Mouse (Mus musculus): Measurements from ENCODE around the gene Lrrc3. TPM values are rescaled to one million over a fixed set of nuclear protein-coding genes. Genes with fewer than 3 reads are reported as not detected.
"Not testable (repeated sequence)": the region's sequence is repeated elsewhere in the genome, so short reads cannot be mapped to it uniquely, and the experiment has no call there.

Gene Lrrc3
- 25.4 and 28.7 TPM in 2 replicates for polyA plus RNA-seq (2015; fragmentation: Nextera tagmentation; extraction: Ambion mirVana)

GRCm38 (mm10) chr10:77902211-77902893, at the start of gene Lrrc3:
Gene Lrrc3, minus strand, starts transcription at chr10:77902536.
- peaks cover 6% of the 10 kb centered on the region; the same call in 1 of the 2 replicates for H3K36me3 ChIP-seq (ENCODE audit: control insufficient read depth, insufficient read depth, low read length)
- peak within 1 kb of the TSS; percentile 82 for H3K27ac ChIP-seq (ENCODE audit: low read length)
- H3K4me3 ChIP-seq (ENCODE audit: low read depth, low read length), result peak within 1 kb of the TSS; percentile 73
- H3K27me3 ChIP-seq (ENCODE audit: control insufficient read depth, insufficient read depth, low read depth, low read length), result no peaks in the 10 kb centered on the region
- peaks cover 19% of the 10 kb centered on the region for H3K4me1 ChIP-seq (ENCODE audit: control insufficient read depth, insufficient read depth, low read length)
- peak within 1 kb of the TSS; percentile 74 for H3K4me2 ChIP-seq (ENCODE audit: low read length)
- under 1% methylated on average over 37 of the region's 46 CpGs for WGBS
- peak; percentile 75 for ATAC-seq
- peak within 1 kb of the TSS; percentile 86 for H3K9ac ChIP-seq (ENCODE audit: low read depth, low read length)
- no peaks in the 10 kb centered on the region for H3K9me3 ChIP-seq (replicated peaks; ENCODE audit: control insufficient read depth, low read length, poor library complexity, severe bottlenecking)

DNA sequence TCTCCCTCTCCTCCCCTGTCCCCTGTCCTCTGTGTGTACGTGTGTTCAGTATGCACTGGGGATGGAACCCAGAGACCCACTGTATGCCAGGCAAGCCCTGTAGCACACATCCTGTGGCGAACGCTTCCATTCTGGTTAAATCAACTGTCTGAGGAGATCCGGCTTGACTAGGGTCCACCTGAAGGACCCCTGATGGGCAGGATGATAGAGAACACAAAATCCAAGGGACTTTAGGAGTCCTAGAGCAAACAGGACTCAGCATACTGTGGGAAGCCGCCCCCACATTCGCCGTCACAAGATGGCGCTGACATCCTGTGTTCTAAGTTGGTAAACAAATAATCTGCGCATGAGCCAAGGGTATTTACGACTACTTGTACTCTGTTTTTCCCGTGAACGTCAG, 48.1 kb upstream of the Lrrc3 start:
- H3K27ac ChIP-seq (ENCODE audit: low read length); H3K36me3 ChIP-seq (ENCODE audit: control insufficient read depth, insufficient read depth, low read length); ATAC-seq; H3K27me3 ChIP-seq (ENCODE audit: control insufficient read depth, insufficient read depth, low read depth, low read length); H3K9me3 ChIP-seq (replicated peaks; ENCODE audit: control insufficient read depth, low read length, poor library complexity, severe bottlenecking); H3K4me2 ChIP-seq (ENCODE audit: low read length); H3K4me1 ChIP-seq (ENCODE audit: control insufficient read depth, insufficient read depth, low read length); H3K9ac ChIP-seq (ENCODE audit: low read depth, low read length); H3K4me3 ChIP-seq (ENCODE audit: low read depth, low read length): not testable (repeated sequence)
- WGBS, result 94% methylated on average over 8 of the region's 12 CpGs

DNA sequence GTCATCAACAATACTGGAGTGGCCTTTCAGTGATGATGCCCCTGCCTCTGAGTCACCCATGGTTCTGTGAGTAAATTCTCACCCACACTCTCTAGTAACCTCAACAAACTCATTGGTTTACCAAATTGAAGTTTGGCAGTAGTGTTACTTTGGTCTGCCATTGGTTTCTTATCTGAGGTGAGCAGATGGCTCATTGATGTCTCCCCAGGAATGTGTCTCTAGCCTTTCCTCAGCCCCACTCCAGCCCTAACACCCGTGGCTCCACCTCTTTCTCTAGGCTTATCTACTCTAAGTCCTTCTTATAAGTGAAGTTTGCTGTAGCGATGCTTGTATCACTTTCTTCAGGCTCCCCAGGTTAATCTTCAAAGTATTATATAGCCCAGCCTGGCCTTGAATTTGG, 37.3 kb upstream of the Lrrc3 start:
- H3K27ac ChIP-seq (ENCODE audit: low read length), result no peak overlapping the region
- no peak for ATAC-seq
- H3K4me3 ChIP-seq (ENCODE audit: low read depth, low read length), result no peak overlapping the region
- H3K4me2 ChIP-seq (ENCODE audit: low read length), result no peak overlapping the region
- H3K27me3 ChIP-seq (ENCODE audit: control insufficient read depth, insufficient read depth, low read depth, low read length), result no peaks in the 10 kb centered on the region
- H3K4me1 ChIP-seq (ENCODE audit: control insufficient read depth, insufficient read depth, low read length), result no peaks in the 10 kb centered on the region
- H3K9me3 ChIP-seq (replicated peaks; ENCODE audit: control insufficient read depth, low read length, poor library complexity, severe bottlenecking), result no peaks in the 10 kb centered on the region
- H3K9ac ChIP-seq (ENCODE audit: low read depth, low read length), result no peak overlapping the region
- H3K36me3 ChIP-seq (ENCODE audit: control insufficient read depth, insufficient read depth, low read length), result no peaks in the 10 kb centered on the region
- WGBS, result 79% methylated on average over 2 of the region's 2 CpGs

- H3K27me3 ChIP-seq (ENCODE audit: control insufficient read depth, insufficient read depth, low read depth, low read length), result no peaks in the 10 kb centered on the region
- no peaks in the 10 kb centered on the region for H3K36me3 ChIP-seq (ENCODE audit: control insufficient read depth, insufficient read depth, low read length)
- ATAC-seq, result no peak
- H3K27ac ChIP-seq (ENCODE audit: low read length), result no peak overlapping the region
- 89% methylated on average over 10 of the region's 10 CpGs for WGBS
- H3K4me3 ChIP-seq (ENCODE audit: low read depth, low read length), result no peak overlapping the region
- no peak overlapping the region for H3K4me2 ChIP-seq (ENCODE audit: low read length)
- no peaks in the 10 kb centered on the region for H3K9me3 ChIP-seq (replicated peaks; ENCODE audit: control insufficient read depth, low read length, poor library complexity, severe bottlenecking)
- no peak overlapping the region for H3K9ac ChIP-seq (ENCODE audit: low read depth, low read length)
- H3K4me1 ChIP-seq (ENCODE audit: control insufficient read depth, insufficient read depth, low read length), result no peaks in the 10 kb centered on the region
Measured at GRCm38 (mm10) chr10:77927375-77927774, 25.0 kb upstream of the Lrrc3 start.

DNA sequence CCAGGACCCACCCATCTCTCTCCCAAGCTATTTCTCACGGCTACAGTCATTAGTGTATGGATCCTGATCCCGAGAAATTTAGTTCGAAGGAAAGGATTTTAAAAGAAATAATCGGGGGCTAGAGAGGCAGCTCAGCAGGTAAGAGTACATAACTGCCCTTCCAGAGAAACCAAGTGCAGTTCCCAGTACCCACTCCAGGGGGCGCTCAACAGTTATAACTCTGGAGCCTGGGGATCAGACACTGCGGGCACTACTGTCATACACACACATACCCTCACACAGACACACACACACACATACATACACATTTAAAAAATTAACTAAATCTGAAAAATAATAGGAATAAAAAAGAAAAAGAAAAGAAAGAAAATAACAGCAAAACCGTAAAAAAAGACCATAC, 23.8 kb upstream of the Lrrc3 start:
- no peak overlapping the region for H3K4me2 ChIP-seq (ENCODE audit: low read length)
- H3K4me1 ChIP-seq (ENCODE audit: control insufficient read depth, insufficient read depth, low read length), result no peaks in the 10 kb centered on the region
- H3K9me3 ChIP-seq (replicated peaks; ENCODE audit: control insufficient read depth, low read length, poor library complexity, severe bottlenecking), result no peaks in the 10 kb centered on the region
- WGBS, result 47% methylated on average over 7 of the region's 7 CpGs
- no peak overlapping the region for H3K9ac ChIP-seq (ENCODE audit: low read depth, low read length)
- no peak overlapping the region for H3K27ac ChIP-seq (ENCODE audit: low read length)
- no peaks in the 10 kb centered on the region for H3K36me3 ChIP-seq (ENCODE audit: control insufficient read depth, insufficient read depth, low read length)
- no peak overlapping the region for H3K4me3 ChIP-seq (ENCODE audit: low read depth, low read length)
- ATAC-seq, result no peak
- no peaks in the 10 kb centered on the region for H3K27me3 ChIP-seq (ENCODE audit: control insufficient read depth, insufficient read depth, low read depth, low read length)

- H3K9ac ChIP-seq (ENCODE audit: low read depth, low read length), result no peak overlapping the region
- H3K9me3 ChIP-seq (replicated peaks; ENCODE audit: control insufficient read depth, low read length, poor library complexity, severe bottlenecking), result no peaks in the 10 kb centered on the region
- no peak overlapping the region for H3K27ac ChIP-seq (ENCODE audit: low read length)
- no peak overlapping the region for H3K4me2 ChIP-seq (ENCODE audit: low read length)
- ATAC-seq, result no peak
- H3K27me3 ChIP-seq (ENCODE audit: control insufficient read depth, insufficient read depth, low read depth, low read length), result no peaks in the 10 kb centered on the region
- no peaks in the 10 kb centered on the region for H3K36me3 ChIP-seq (ENCODE audit: control insufficient read depth, insufficient read depth, low read length)
- H3K4me3 ChIP-seq (ENCODE audit: low read depth, low read length), result no peak overlapping the region
- no peaks in the 10 kb centered on the region for H3K4me1 ChIP-seq (ENCODE audit: control insufficient read depth, insufficient read depth, low read length)
- 84% methylated on average over 4 of the region's 4 CpGs for WGBS
Measured at GRCm38 (mm10) chr10:77922681-77923080, 20.3 kb upstream of the Lrrc3 start.

GRCm38 (mm10) chr10:77921009-77921408, 18.7 kb upstream of the Lrrc3 start:
- ATAC-seq, result no peak
- Histone ChIP-seq H3K9me3 (replicated peaks; ENCODE audit: control insufficient read depth, low read length, poor library complexity, severe bottlenecking) (no peaks in the 10 kb centered on the region), H3K27me3 (ENCODE audit: control insufficient read depth, insufficient read depth, low read depth, low read length) (no peaks in the 10 kb centered on the region), H3K4me2 (ENCODE audit: low read length) (no peak overlapping the region), H3K36me3 (ENCODE audit: control insufficient read depth, insufficient read depth, low read length) (no peaks in the 10 kb centered on the region), H3K4me3 (ENCODE audit: low read depth, low read length) (no peak overlapping the region), H3K27ac (ENCODE audit: low read length) (no peak overlapping the region), H3K4me1 (ENCODE audit: control insufficient read depth, insufficient read depth, low read length) (no peaks in the 10 kb centered on the region), H3K9ac (ENCODE audit: low read depth, low read length) (no peak overlapping the region)
- WGBS, result 83% methylated on average over 5 of the region's 5 CpGs

GRCm38 (mm10) chr10:77916636-77917335, 14.4 kb upstream of the Lrrc3 start:
- no peak for ATAC-seq
- no peak overlapping the region for H3K9ac ChIP-seq (ENCODE audit: low read depth, low read length)
- H3K4me2 ChIP-seq (ENCODE audit: low read length), result no peak overlapping the region
- no peaks in the 10 kb centered on the region for H3K27me3 ChIP-seq (ENCODE audit: control insufficient read depth, insufficient read depth, low read depth, low read length)
- no peaks in the 10 kb centered on the region for H3K9me3 ChIP-seq (replicated peaks; ENCODE audit: control insufficient read depth, low read length, poor library complexity, severe bottlenecking)
- H3K27ac ChIP-seq (ENCODE audit: low read length), result no peak overlapping the region
- H3K4me3 ChIP-seq (ENCODE audit: low read depth, low read length), result no peak overlapping the region
- H3K36me3 ChIP-seq (ENCODE audit: control insufficient read depth, insufficient read depth, low read length), result no peaks in the 10 kb centered on the region
- WGBS, result 56% methylated on average over 8 of the region's 8 CpGs
- no peaks in the 10 kb centered on the region for H3K4me1 ChIP-seq (ENCODE audit: control insufficient read depth, insufficient read depth, low read length)

DNA sequence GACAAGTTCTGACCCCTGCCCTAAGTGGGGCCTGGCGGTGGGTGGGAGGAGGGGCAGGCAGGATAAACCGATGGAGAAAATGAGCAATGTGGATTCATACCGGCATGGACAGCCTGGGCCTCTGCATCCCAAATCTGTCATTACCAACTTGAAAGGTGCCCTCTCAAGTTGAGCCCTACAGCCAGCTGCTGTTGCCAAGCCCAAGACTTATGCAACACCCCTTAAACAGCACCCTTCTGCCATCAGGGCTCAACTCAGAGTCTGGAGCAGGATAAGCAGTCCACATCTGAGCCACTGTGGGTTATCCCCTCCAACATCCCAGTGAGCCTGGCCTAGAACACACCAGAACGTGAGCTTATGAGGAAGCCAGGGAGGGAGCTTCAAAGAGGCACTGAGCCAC, 11.0 kb upstream of the Lrrc3 start:
- no peak for ATAC-seq
- H3K4me2 ChIP-seq (ENCODE audit: low read length), result no peak overlapping the region
- H3K4me3 ChIP-seq (ENCODE audit: low read depth, low read length), result no peak overlapping the region
- WGBS, result 67% methylated on average over 4 of the region's 4 CpGs
- no peak overlapping the region for H3K27ac ChIP-seq (ENCODE audit: low read length)
- H3K27me3 ChIP-seq (ENCODE audit: control insufficient read depth, insufficient read depth, low read depth, low read length), result no peaks in the 10 kb centered on the region
- no peaks in the 10 kb centered on the region for H3K4me1 ChIP-seq (ENCODE audit: control insufficient read depth, insufficient read depth, low read length)
- H3K36me3 ChIP-seq (ENCODE audit: control insufficient read depth, insufficient read depth, low read length), result no peaks in the 10 kb centered on the region
- H3K9me3 ChIP-seq (replicated peaks; ENCODE audit: control insufficient read depth, low read length, poor library complexity, severe bottlenecking), result no peaks in the 10 kb centered on the region
- H3K9ac ChIP-seq (ENCODE audit: low read depth, low read length), result no peak overlapping the region
